Mouse (Mus musculus): ENCODE data around the gene Smim7.
A peak's percentile ranks its signal among the peaks of the same experiment; 100 is the strongest.

Gene Smim7

DNA sequence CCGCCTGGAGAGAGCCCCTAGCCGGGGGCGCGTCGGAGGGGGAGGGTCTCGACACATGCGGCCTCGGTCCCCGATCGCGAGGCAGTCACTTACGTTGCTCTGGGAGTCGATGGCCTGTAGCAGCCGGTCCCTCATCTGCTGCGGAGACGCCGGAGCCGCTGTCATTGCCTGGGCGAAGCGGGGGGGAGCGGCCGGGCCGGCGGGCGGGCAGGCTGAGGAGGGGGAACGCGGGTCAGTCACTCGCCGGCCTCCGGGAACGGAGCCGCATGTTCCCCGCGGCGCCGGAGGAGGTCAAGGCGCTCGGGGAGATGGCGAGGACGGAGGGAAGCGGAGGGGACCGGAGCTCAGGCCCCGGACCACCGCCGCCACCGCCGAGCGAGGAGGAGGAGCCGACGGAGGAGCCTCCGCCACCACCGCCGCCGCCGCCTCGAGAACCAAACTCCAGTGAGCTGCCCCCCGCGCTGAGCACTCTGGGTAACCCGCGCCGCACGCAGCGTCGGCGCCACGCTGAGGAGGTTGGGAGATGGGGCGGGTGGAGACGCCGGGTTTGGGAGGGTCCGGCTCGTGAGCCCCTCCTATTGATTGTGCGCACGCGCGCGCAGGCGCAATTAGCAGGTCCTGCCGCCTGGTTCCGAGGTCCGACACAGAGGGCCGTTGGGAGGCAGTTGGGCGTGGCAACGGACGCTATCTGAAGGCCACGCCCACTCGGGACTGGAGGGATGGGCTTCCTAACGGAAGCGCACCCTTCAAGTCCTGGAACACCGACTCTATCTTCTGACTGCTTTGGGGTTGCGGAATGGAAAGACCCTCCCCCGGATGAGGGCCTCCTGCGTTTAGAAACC lies 22.9 kb downstream of the Smim7 start, which contains the start of gene Med26:
Gene Med26, minus strand, starts transcription at position 469 of the 842 bp plus-strand sequence.
- DNase-seq (ENCODE audit: low read depth, low spot score), result peak; percentile 100

DNA sequence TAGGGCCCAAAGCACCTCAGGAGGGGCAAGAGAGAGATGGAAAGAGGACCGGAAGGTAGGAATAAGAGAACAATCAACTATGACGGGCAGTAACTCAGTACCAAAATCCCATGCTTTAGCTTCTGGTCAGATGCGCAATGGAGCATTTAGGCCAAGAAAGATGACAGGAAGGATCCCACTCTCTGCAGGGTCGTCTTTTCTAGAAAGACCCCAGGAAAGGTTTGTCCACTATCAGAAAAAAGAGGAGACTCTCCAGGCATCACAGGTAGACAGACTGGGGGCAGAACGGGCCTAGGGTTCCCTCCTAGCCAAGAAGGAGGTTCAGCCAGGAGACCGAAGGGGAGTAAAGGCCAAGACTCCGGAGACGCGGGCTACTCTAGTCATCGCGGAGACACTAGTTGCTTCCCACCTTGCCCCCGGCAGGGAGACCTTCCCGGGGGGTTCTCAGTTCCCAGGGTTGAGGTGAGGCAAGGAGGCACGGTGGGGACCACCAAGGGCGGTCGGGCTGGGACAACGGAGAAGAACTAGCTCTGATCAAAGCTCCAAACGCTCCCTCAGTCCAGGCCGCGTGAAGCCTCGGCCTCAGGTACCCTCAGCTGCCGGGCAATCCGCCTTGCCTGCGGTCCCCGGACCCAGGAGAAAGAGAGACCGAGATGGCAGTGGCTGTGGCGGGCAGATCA lies 23.6 kb downstream of the Smim7 start:
- DNase-seq (ENCODE audit: low read depth, low spot score), result peak; percentile 10

- peak; percentile 68 for DNase-seq (ENCODE audit: low read depth, low spot score)
These were observed 31.7 kb downstream of the Smim7 start for GRCm38 (mm10) chr8:72539234-72539633.

GRCm38 (mm10) chr8:72534888-72535287 lies 36.0 kb downstream of the Smim7 start:
- no peak for DNase-seq (ENCODE audit: low read depth, low spot score)

DNA sequence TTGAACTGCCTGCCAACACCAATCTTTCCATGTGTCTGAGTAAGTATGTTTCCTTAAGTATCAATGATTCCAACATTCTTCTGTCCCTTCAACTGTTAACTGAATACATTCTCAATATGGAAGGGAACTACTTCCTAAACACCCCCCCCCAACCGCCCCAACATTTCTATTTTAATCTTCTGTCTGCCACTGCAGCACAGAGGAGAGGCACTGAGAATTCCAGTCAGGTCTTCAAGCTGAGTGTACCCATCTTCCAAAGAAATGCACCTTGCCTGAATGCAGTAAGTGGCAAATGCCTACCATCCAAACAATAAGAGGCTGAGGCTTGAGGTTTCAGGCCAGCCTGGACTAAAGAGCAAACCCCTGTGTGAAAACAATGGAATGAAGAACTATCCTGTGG lies 38.8 kb downstream of the Smim7 start:
- no peak for DNase-seq (ENCODE audit: low read depth, low spot score)

DNA sequence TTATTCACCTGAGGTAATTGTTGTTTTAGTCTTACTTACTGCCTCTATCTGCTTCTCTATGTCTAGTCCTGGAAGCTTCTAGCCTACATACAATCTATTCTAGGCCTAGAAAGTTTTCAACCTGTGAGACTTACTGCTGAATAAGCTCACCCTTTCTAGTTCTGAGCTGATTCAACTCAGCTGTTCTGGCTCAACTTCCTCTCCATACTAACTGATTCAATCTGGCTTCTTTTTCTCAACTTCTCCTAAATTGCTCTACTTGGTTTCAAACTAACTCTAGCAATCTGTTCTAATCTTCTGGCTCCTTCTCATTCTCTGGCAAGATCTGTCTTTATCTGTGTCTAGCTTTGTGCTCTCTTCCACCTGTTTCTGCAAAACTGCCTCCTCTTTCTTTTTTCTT lies 49.0 kb downstream of the Smim7 start:
- DNase-seq (ENCODE audit: low read depth, low spot score), result peak; percentile 61

DNA sequence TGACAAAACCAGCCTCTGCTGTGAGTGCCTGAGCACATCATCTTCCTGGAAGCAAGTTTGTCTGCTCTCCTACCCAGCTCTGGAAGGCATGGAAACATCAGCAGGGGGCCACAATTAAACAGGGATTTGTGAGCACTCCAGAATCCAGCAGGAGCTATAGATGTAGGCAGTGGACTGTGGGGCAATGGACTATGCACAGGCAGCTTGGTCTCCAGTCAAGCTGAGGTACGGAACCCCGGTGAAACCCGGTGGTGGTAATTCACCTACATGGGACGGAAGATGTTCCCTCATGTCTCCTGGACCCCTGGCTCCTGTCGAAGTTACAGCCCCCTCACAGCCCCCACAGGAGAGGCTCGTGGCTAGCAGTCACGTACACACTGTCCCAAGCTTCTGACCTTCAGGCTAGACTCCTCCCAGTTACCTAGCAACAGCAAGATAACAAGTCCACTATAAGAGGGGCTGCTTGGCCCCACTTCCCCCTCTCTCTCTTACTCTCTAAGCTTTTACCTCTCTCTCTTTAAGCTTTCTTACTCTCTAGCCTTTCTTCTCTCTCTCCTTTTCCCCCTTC lies 53.4 kb downstream of the Smim7 start:
- no peak for DNase-seq (ENCODE audit: low read depth, low spot score)
